Mouse (Mus musculus): Measurements from ENCODE around the gene Ppp6r3. TPM values are rescaled to one million over a fixed set of nuclear protein-coding genes. Genes with fewer than 3 reads are reported as not detected.

The Ppp6r3 gene
- polyA plus RNA-seq, 1 experiment from 2014 or later, result 41.3 TPM

Other genes starting within 250 kb of the Ppp6r3 start
- 0.69 and 1.5 TPM in 2 replicates for gene Tesmin, start 186.9 kb downstream of the Ppp6r3 start, polyA plus RNA-seq (2015; fragmentation: Nextera tagmentation; extraction: Ambion mirVana)
- 6.2 and 7.5 TPM in 2 replicates for gene Gal, start 161.2 kb downstream of the Ppp6r3 start, polyA plus RNA-seq (2015; fragmentation: Nextera tagmentation; extraction: Ambion mirVana)
- 3.0 and 4.3 TPM in 2 replicates for gene Lrp5, start 110.8 kb upstream of the Ppp6r3 start, polyA plus RNA-seq (2015; fragmentation: Nextera tagmentation; extraction: Ambion mirVana)
- 15.9 and 26.6 TPM in 2 replicates for gene 1810055G02Rik, start 132.5 kb upstream of the Ppp6r3 start, polyA plus RNA-seq (2015; fragmentation: Nextera tagmentation; extraction: Ambion mirVana)
- 19.6 and 20.9 TPM in 2 replicates for gene Kmt5b, start 191.7 kb upstream of the Ppp6r3 start, polyA plus RNA-seq (2015; fragmentation: Nextera tagmentation; extraction: Ambion mirVana)